ENCODE assay signal across 14 mouse cellular contexts in the genomic region with DNA sequence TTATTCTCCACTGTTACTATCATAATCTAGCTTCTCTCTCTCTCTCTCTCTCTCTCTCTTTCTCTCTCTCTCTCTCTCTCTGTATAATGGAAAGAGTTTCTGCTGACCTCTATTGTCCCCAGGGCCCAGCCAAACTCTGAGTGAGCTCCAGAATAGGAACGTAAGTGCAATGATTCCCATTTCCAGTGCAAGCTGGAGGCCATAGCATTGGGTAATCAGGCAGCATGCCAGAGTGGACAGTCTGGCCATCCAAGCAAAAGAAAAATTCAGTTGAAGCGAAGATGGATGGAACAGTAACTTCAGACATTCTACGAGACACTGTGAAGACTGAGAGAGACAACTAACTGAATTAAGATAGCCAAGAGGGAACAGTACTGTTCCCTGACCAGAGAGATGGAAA.
DNase-seq lines count a peak whose midpoint lies in the region; ATAC-seq and TF ChIP-seq lines count a peak whose summit lies in the region.
"Had no signal": no experiment of that assay in that cellular context is flagged by ENCODE, and none has a peak within 500 bp of the region (broad histone marks: within the 10 kb centered on the region; RNA-seq: fewer than 3 reads in every experiment).

No protein-coding gene starts in this region.

- no peak overlapping the region for H3K4me3 ChIP-seq in heart, embryonic 10.5 days
- no peak overlapping the region for H3K4me3 ChIP-seq in gastrocnemius, adult 2 months
- H3K4me3 ChIP-seq: embryonic facial prominence, embryonic 13.5 days; heart, embryonic 15.5 days; limb, embryonic 12.5 days had no signal

- no peak for TF ChIP-seq CTCF in gastrocnemius, adult 2 months (IDR thresholded peaks at IDR 0.05)

- no peaks in the 10 kb centered on the region for H3K36me3 ChIP-seq in heart, embryonic 10.5 days
- H3K36me3 ChIP-seq: embryonic facial prominence, embryonic 13.5 days; heart, embryonic 15.5 days; limb, embryonic 12.5 days had no signal

- ATAC-seq in erythroid progenitor cell, adult 5-6 weeks (replicated peaks; ENCODE audit: low FRiP score, poor library complexity, severe bottlenecking), result no peak
- ATAC-seq: hindbrain, embryonic 16.5 days; midbrain, embryonic 16.5 days had no signal

- WGBS in heart, embryonic 10.5 days, result 76% methylated on average over 3 of the region's 3 CpGs

- peak; percentile 23 for DNase-seq in heart, postnatal 10 days
- no peak for DNase-seq in heart, embryonic 10.5 days (ENCODE audit: low spot score)
- peak; percentile 9 for DNase-seq in ovary, postnatal 36 days (ENCODE audit: low spot score)
- no peak for DNase-seq in ovary, adult 18-20 months (ENCODE audit: low spot score)
- peak; percentile 35 for DNase-seq in gastrocnemius, adult 2 months
- DNase-seq in embryo, embryonic 9.5 days (ENCODE audit: extremely low spot score), result no peak
- DNase-seq in left cerebral cortex, postnatal 14 days (ENCODE audit: low spot score in 2 of 2), result no peak
- DNase-seq: kidney, adult 11 months had no signal

- H3K4me1 ChIP-seq in heart, embryonic 10.5 days, result no peaks in the 10 kb centered on the region
- H3K4me1 ChIP-seq: embryonic facial prominence, embryonic 13.5 days; heart, embryonic 15.5 days; limb, embryonic 12.5 days had no signal

- H3K9me3 ChIP-seq in heart, embryonic 10.5 days, result no peaks in the 10 kb centered on the region
- H3K9me3 ChIP-seq: embryonic facial prominence, embryonic 13.5 days; heart, embryonic 15.5 days; limb, embryonic 12.5 days had no signal

- intact Hi-C loops in heart, postnatal 10 days (cut with DNase I), result no loop called here
- intact Hi-C loops in gastrocnemius, adult 2 months (cut with DNase I), result no loop called here
- intact Hi-C loops in left cerebral cortex, postnatal 14 days (cut with DNase I), result no loop called here

- H3K27ac ChIP-seq in heart, embryonic 10.5 days, result no peak overlapping the region
- no peak overlapping the region for H3K27ac ChIP-seq in gastrocnemius, adult 2 months
- H3K27ac ChIP-seq: embryonic facial prominence, embryonic 13.5 days; heart, embryonic 15.5 days; limb, embryonic 12.5 days had no signal

- H3K27me3 ChIP-seq in heart, embryonic 10.5 days (ENCODE audit: insufficient read depth, poor library complexity, severe bottlenecking), result no peaks in the 10 kb centered on the region
- H3K27me3 ChIP-seq: embryonic facial prominence, embryonic 13.5 days; heart, embryonic 15.5 days; limb, embryonic 12.5 days had no signal

Comparison
In these comparisons a context has a peak if more than half of its experiments do, and no peak if none do; other contexts are left out.
1. DNase-seq: peak in heart, postnatal 10 days (2 of 2), ovary, postnatal 36 days (single experiment) and gastrocnemius, adult 2 months (single experiment); none in heart, embryonic 10.5 days (single experiment), ovary, adult 18-20 months (single experiment), embryo, embryonic 9.5 days (single experiment) and left cerebral cortex, postnatal 14 days (0 of 2).